Mouse (Mus musculus) intestine, embryonic 16.5 days (tissue): Measurements from ENCODE around the gene Arhgap9. TPM values are rescaled to one million over a fixed set of nuclear protein-coding genes. Genes with fewer than 3 reads are reported as not detected.

Source experiments
- ATAC-seq: fragments of 200-750 bp; cut with Nextera tagmentation; 2 replicates; pipeline ENCODE4 v1.8.0; 2017; ENCODE audit warnings: moderate TSS enrichment, moderate library complexity
- H3K27ac ChIP-seq: fragments of 300-500 bp; sonication (generic); 2 replicates; pipeline ENCODE4 v1.5.1; 2014; ENCODE audit warnings: mild to moderate bottlenecking, low read length
- H3K27me3 ChIP-seq: fragments of 300-500 bp; sonication (generic); replicated peaks from 2 replicates; pipeline ENCODE4 v1.6.1; 2014; ENCODE audit warnings: low read length, control low read depth, mixed read lengths; ENCODE audit not compliant: control insufficient read depth, insufficient read depth
- H3K36me3 ChIP-seq: fragments of 300-500 bp; sonication (generic); 2 replicates; pipeline ENCODE4 v1.6.1; 2014; ENCODE audit warnings: low read length, control low read depth; ENCODE audit not compliant: control insufficient read depth, insufficient read depth
- H3K4me1 ChIP-seq: fragments of 300-500 bp; sonication (generic); 2 replicates; pipeline ENCODE4 v1.6.1; 2014; ENCODE audit warnings: low read length, control low read depth, mixed read lengths; ENCODE audit not compliant: control insufficient read depth, insufficient read depth
- H3K4me2 ChIP-seq: fragments of 300-500 bp; sonication (generic); 2 replicates; pipeline ENCODE4 v1.6.1; 2014; ENCODE audit warnings: low read depth, low read length, control low read depth
- H3K4me3 ChIP-seq: fragments of 300-500 bp; sonication (generic); 2 replicates; pipeline ENCODE4 v1.5.1; 2014; ENCODE audit warnings: mild to moderate bottlenecking, low read length
- H3K9ac ChIP-seq: fragments of 300-500 bp; sonication (generic); 2 replicates; pipeline ENCODE4 v1.6.1; 2014; ENCODE audit warnings: low read depth, low read length
- H3K9me3 ChIP-seq: fragments of 300-500 bp; sonication (generic); 2 replicates; pipeline ENCODE4 v1.6.1; 2016; ENCODE audit warnings: low read length, control low read depth; ENCODE audit not compliant: control insufficient read depth
- WGBS: fragments of 180-500 bp; shearing (Covaris S2); extraction: QIAGEN DNeasy Blood & Tissue Kit; methylation state at CpG from one replicate; pipeline ENCODE4 v1.1.7; 2014; 5-methylcytosine and 5-hydroxymethylcytosine counted together
- polyA plus RNA-seq: library from polyadenylated mRNA; unstranded; fragments of >200 nt; fragmentation: Nextera tagmentation; extraction: Ambion mirVana; gene quantifications from 2 replicates; pipeline ENCODE4 v1.2.1, GENCODE M21; 2015

Gene Arhgap9
- polyA plus RNA-seq, 1 experiment from 2014 or later: 7.9 TPM

DNA sequence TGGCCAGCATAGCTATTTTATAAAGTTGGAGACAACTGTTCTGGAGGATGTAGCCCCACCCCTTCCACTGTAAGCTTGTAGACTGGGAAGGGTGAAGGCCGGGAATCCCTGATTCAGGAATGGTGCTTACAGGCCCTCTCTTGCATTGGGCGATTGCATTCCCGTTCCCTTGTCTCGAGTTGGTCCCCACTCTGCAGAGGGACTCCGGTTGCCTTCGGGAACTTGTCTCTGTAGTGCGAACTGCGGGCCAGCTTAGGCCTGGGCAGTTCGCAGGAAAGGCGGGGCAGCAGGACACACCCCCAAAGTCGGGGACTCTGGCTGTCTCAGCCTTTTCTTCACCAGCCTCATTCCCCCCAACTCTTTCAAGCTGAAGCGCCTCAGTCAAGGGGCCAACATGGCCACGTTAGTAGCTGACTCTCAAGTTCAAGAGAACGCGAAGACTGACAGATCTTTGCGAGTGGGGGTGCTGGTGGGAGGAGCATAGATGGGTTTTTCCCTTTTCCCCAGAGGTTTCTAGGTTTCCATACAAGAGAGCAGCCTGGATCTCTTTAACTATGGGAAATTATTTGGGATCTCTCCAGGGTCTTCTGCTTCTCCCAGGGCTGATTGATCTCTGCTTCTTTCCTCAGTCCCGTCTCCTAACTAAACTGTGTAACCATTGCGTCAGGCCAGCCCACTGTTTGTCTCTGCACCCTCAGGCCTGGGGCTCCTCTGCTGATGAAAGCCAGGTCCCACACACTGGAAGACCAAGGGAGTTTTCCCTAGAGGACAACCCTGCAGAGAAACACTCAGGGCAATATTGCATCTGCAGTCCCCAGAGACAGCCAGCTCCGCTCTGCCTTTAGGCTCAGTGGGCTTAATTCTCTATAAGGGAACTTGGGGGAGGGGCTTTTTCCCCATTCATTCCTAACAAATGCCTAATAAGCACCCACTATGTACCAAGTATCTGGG lies 30.6 kb upstream of the Arhgap9 start:
- H3K27me3 ChIP-seq: no peaks in the 10 kb centered on the region
- peaks cover 38% of the 10 kb centered on the region for H3K4me1 ChIP-seq
- H3K9me3 ChIP-seq: no peaks in the 10 kb centered on the region
- peaks cover 20% of the 10 kb centered on the region for H3K36me3 ChIP-seq
- WGBS: 1% methylated on average over 19 of the region's 19 CpGs
- H3K4me3 ChIP-seq: peak overlapping the region; percentile 75
- peak overlapping the region; percentile 94 for H3K27ac ChIP-seq
- H3K9ac ChIP-seq: peak overlapping the region; percentile 82
- H3K4me2 ChIP-seq: peak overlapping the region; percentile 72
- peak; percentile 36 for ATAC-seq

DNA sequence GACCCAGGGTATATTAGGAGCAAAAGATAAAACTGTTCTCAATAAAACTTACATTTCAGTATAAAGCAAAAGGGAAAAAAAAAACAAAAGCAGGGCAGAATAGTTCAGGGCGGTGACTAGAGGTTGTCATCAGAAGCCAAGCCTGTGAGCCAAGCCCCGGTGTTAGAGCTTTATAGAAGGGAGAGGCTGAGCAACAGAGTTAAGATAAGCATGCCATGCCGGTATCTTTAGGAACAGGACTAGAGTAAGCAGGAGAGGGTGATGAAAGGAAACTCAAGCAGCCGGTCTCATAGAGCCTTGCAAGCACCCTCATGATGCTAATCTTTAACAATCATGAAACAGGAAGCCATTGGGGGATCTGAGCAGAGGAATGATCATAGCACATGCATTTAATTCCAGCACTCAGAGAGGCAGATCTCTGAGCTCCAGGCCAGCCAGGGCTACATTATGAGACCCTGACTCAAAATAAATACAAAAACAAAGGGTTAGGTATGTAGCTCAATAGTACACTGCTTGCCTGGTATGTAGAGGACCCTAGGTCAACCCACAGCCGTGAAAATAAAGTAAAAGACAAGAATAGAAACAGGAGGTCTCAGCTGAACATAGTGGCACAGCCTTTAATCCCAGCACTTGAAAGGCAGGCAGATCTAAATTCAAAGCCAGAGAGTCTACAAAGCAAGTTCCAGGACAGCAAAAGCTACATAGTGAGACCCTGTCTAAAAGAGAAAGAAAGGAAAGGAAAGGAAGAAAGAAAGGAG lies 29.7 kb upstream of the Arhgap9 start:
- H3K9me3 ChIP-seq: no peaks in the 10 kb centered on the region
- peak overlapping the region; percentile 72 for H3K4me2 ChIP-seq
- WGBS: 31% methylated on average over 5 of the region's 5 CpGs
- H3K36me3 ChIP-seq: peaks cover 13% of the 10 kb centered on the region; the same call in 1 of the 2 replicates
- peaks cover 30% of the 10 kb centered on the region for H3K4me1 ChIP-seq
- peak overlapping the region; percentile 75 for H3K4me3 ChIP-seq
- peak overlapping the region; percentile 94; the same call in 1 of the 2 replicates for H3K27ac ChIP-seq
- H3K27me3 ChIP-seq: no peaks in the 10 kb centered on the region
- no peak for ATAC-seq
- H3K9ac ChIP-seq: peak overlapping the region; percentile 82

- 0 out of 2 replicates have a peak overlapping the region, but pooled peaks have one; percentile 72 for H3K4me2 ChIP-seq
- no peaks in the 10 kb centered on the region for H3K27me3 ChIP-seq
- no peaks in the 10 kb centered on the region for H3K9me3 ChIP-seq
- 75% methylated on average over 6 of the region's 6 CpGs for WGBS
- peaks cover 20% of the 10 kb centered on the region for H3K36me3 ChIP-seq
- no peak for ATAC-seq
- H3K4me1 ChIP-seq: peaks cover 23% of the 10 kb centered on the region
- no peak overlapping the region; the same call in 1 of the 2 replicates for H3K4me3 ChIP-seq
- H3K9ac ChIP-seq: no peak overlapping the region
- H3K27ac ChIP-seq: no peak overlapping the region
Observed at GRCm38 (mm10) chr10:127292987-127293538, 28.7 kb upstream of the Arhgap9 start.

DNA sequence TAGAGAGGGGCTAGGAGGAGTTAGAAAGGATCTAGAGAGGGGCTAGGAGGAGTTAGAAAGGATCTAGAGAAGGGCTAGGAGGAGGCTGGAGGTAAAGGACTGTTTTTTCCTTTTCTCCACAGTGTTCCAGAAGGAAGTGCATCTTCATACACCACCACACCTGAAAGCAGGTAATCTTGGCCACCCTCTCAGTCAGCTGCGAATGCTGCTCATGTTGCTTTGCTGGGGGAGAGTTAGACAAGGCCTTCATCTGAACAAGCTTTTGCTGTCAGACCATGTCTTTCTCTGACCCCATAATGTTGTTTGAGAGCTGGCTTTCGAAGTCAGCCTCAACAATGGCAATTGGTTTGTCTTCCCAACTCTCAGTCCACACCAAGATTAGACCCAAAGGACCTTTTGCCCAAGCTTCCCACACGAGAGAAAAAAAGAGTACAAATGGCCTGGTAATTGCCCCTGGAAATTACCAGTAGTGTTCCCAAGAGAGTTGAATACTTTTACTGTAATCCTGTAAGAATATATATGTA lies 28.1 kb upstream of the Arhgap9 start:
- Histone ChIP-seq H3K4me2 (no peak overlapping the region), H3K9ac (no peak overlapping the region), H3K4me1 (peaks cover 23% of the 10 kb centered on the region), H3K27me3 (no peaks in the 10 kb centered on the region), H3K36me3 (peaks cover 20% of the 10 kb centered on the region), H3K27ac (no peak overlapping the region), H3K9me3 (no peaks in the 10 kb centered on the region), H3K4me3 (no peak overlapping the region)
- no peak for ATAC-seq
- WGBS: 81% methylated on average over 3 of the region's 3 CpGs

DNA sequence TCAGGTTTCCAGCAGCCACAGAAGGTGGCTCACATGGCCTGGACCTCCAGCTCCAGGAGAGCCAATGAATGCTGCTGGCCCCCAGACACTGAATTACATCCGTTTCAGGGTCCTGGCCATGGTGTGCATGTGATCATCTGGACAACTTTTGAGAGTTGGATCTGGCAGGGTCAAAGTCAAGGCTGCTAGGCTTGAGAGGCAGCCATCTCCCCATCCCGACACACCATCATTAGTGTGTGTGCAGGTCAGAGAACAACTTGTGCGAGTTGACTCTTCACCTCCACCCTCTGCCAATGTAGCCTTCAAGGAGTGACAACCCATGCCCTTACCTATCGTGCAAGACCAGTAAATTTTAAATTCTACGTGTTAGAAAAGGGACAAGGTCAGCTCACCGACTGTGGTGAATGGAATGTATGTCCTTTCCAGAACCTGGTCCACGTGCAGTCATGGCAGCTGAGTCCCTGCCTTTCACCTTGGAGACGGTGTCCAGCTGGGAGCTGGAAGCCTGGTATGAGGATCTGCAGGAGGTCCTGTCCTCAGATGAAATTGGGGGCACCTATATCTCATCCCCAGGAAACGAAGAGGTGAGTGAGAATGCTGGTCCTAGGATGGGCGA lies 26.8 kb upstream of the Arhgap9 start:
- H3K4me1 ChIP-seq: peaks cover 16% of the 10 kb centered on the region
- H3K9me3 ChIP-seq: no peaks in the 10 kb centered on the region
- peaks cover 20% of the 10 kb centered on the region for H3K36me3 ChIP-seq
- 88% methylated on average over 10 of the region's 10 CpGs for WGBS
- no peak overlapping the region for H3K9ac ChIP-seq
- no peak for ATAC-seq
- no peak overlapping the region for H3K4me3 ChIP-seq
- no peak overlapping the region for H3K27ac ChIP-seq
- H3K27me3 ChIP-seq: no peaks in the 10 kb centered on the region
- no peak overlapping the region for H3K4me2 ChIP-seq

DNA sequence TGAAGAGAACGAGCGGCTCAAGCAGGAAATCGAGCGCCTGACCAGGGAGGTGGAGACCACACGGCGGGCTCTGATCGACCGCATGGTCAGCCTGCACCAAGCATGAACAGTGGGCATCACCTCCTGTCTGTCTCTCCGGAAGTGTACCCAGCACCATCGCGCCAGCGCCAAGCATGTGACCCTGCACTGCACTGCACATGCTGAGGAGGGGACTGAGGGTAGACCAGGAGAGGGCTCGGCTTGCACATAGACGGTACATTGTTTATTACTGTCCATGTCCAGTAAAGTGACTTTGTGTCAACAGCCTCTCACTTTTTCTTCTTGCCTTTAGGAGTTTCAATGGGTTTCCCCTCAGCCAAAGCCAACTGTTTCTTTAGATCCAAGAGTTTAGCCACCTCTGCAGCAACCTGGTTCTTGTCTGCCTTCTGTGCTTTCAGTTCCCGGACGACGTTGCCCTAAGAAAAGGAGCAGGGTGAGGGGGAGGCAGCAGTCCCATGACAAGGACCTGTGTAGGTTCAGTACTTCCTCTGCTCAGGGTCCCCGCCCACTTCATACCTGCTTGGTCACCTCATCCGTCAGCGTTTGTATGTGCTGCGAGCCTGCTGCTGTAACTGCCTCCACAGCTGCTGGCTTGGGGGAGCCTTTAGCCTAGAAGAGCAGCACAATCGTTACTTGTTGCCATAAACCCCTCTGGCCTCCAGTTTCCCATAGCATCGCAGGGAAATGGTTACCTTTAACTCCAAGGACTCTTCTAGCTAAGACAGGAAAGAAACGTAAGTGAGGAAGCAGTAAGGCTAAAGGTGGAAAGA lies 25.6 kb upstream of the Arhgap9 start:
- Histone ChIP-seq H3K9me3 (no peaks in the 10 kb centered on the region), H3K36me3 (peaks cover 20% of the 10 kb centered on the region), H3K4me2 (no peak overlapping the region), H3K9ac (no peak overlapping the region), H3K4me1 (peaks cover 15% of the 10 kb centered on the region), H3K4me3 (no peak overlapping the region), H3K27ac (no peak overlapping the region), H3K27me3 (no peaks in the 10 kb centered on the region)
- ATAC-seq: no peak
- WGBS: 82% methylated on average over 24 of the region's 24 CpGs

DNA sequence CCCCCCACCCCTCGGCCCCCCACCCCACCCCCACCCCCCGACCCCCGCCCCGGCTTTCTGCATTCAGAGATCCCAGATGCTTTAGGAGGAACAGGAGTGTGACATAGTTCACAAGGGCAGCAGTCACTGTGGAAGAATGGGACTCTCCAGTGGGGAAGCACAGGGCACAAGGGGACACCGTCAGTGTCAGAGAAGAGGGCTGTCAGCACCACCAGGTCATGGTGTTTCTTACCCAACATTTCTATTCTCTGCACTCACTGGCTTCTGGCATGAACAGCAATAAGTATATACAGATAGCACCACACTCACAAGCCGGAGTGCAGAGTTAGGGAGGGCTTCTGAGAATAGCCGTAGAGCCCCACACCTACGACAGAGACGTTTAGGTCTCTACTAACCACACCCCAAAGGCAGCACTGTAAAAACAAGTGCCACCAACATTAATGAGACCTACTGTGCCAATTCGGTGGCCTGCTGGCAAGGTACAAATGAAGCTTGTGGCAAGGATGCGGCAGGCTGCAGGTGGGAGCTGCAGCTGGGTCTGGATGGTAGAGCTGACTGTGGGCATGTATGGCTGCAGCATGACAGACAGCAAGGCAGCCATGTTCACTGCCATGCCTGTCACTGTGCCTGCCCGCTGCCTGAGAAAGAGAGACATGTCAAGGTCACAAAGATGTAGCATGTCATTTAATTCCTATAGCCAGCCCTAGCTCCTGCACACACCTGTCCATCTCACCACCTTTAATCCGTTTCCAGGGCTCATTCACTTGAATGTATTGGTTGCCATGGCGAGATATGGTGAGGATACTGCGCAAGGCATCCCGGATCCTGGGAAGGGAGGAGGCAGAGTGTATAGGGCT lies 24.5 kb upstream of the Arhgap9 start:
- peaks cover 7% of the 10 kb centered on the region for H3K4me1 ChIP-seq
- no peak overlapping the region for H3K4me2 ChIP-seq
- H3K27ac ChIP-seq: no peak overlapping the region
- H3K4me3 ChIP-seq: no peak overlapping the region
- no peaks in the 10 kb centered on the region for H3K9me3 ChIP-seq
- WGBS: 89% methylated on average over 16 of the region's 16 CpGs
- H3K9ac ChIP-seq: no peak overlapping the region
- ATAC-seq: no peak
- H3K27me3 ChIP-seq: no peaks in the 10 kb centered on the region
- H3K36me3 ChIP-seq: peaks cover 25% of the 10 kb centered on the region

GRCm38 (mm10) chr10:127300361-127300760 lies 21.4 kb upstream of the Arhgap9 start:
- WGBS: 94% methylated on average over 6 of the region's 6 CpGs
- H3K27ac ChIP-seq: no peak overlapping the region
- no peak overlapping the region for H3K4me2 ChIP-seq
- H3K27me3 ChIP-seq: no peaks in the 10 kb centered on the region
- no peaks in the 10 kb centered on the region for H3K4me1 ChIP-seq
- no peak overlapping the region for H3K4me3 ChIP-seq
- no peak overlapping the region for H3K9ac ChIP-seq
- H3K36me3 ChIP-seq: peaks cover 32% of the 10 kb centered on the region
- no peak for ATAC-seq
- no peaks in the 10 kb centered on the region for H3K9me3 ChIP-seq
